Mouse (Mus musculus) midbrain, embryonic 11.5 days (tissue): ENCODE results near the gene Cpeb4. TPM values are rescaled to one million over a fixed set of nuclear protein-coding genes. Genes with fewer than 3 reads are reported as not detected.

Experiments
- ATAC-seq: fragments of 200-750 bp; cut with Nextera tagmentation; 2 replicates; pipeline ENCODE4 v1.8.0; 2017; ENCODE audit warnings: moderate TSS enrichment, moderate library complexity; ENCODE audit not compliant: low FRiP score
- DNase-seq: peaks from one replicate; pipeline ENCODE4 v3.0.0; 2015; ENCODE audit warnings: low spot score; ENCODE audit errors: missing footprints
- H3K27ac ChIP-seq: fragments of 300-500 bp; sonication (generic); 2 replicates; pipeline ENCODE4 v1.5.1; 2014; ENCODE audit warnings: low read depth, low read length
- H3K27me3 ChIP-seq: fragments of 300-500 bp; sonication (generic); 2 replicates; pipeline ENCODE4 v1.6.1; 2014; ENCODE audit warnings: mild to moderate bottlenecking, low read length, moderate library complexity, mixed read lengths; ENCODE audit not compliant: control insufficient read depth, insufficient read depth
- H3K36me3 ChIP-seq: fragments of 300-500 bp; sonication (generic); 2 replicates; pipeline ENCODE4 v1.6.1; 2014; ENCODE audit warnings: mild to moderate bottlenecking, low read length, moderate library complexity, mixed read lengths; ENCODE audit not compliant: control insufficient read depth, insufficient read depth
- H3K4me1 ChIP-seq: fragments of 300-500 bp; sonication (generic); 2 replicates; pipeline ENCODE4 v1.6.1; 2014; ENCODE audit warnings: low read length; ENCODE audit not compliant: control insufficient read depth, insufficient read depth
- H3K4me2 ChIP-seq: fragments of 300-500 bp; sonication (generic); 2 replicates; pipeline ENCODE4 v1.6.1; 2014; ENCODE audit warnings: mild to moderate bottlenecking, moderate library complexity
- H3K4me3 ChIP-seq: fragments of 300-500 bp; sonication (generic); 2 replicates; pipeline ENCODE4 v1.5.1; 2014; ENCODE audit warnings: low read depth, low read length
- H3K9ac ChIP-seq: fragments of 300-500 bp; sonication (generic); 2 replicates; pipeline ENCODE4 v1.6.1; 2014; ENCODE audit warnings: low read length
- H3K9me3 ChIP-seq: fragments of 300-500 bp; sonication (generic); 2 replicates; pipeline ENCODE4 v1.6.1; 2016; ENCODE audit warnings: low read length; ENCODE audit not compliant: control insufficient read depth
- WGBS: fragments of 180-500 bp; shearing (Covaris S2); extraction: QIAGEN DNeasy Blood & Tissue Kit; methylation state at CpG from one replicate; pipeline ENCODE4 v1.1.7; 2014; 5-methylcytosine and 5-hydroxymethylcytosine counted together
- polyA plus RNA-seq: library from polyadenylated mRNA; unstranded; fragments of >200 nt; fragmentation: Nextera tagmentation; extraction: Ambion mirVana; gene quantifications from 2 replicates; pipeline ENCODE4 v1.2.1, GENCODE M21; 2014

The Cpeb4 gene
- polyA plus RNA-seq, 1 experiment from 2014 or later, result 11.7 TPM

- 67% methylated on average over 2 of the region's 2 CpGs for WGBS
- Histone ChIP-seq H3K9me3 (no peaks in the 10 kb centered on the region), H3K4me1 (peaks cover 6% of the 10 kb centered on the region; the same call in 1 of the 2 replicates), H3K27me3 (no peaks in the 10 kb centered on the region), H3K4me2 (peak overlapping the region; percentile 36), H3K27ac (no peak overlapping the region), H3K4me3 (peak overlapping the region; percentile 21), H3K36me3 (no peaks in the 10 kb centered on the region), H3K9ac (no peak overlapping the region)
- ATAC-seq (no peak), DNase-seq (no peak)
Observed at GRCm38 (mm10) chr11:31874071-31874470, 2.1 kb downstream of the Cpeb4 start.

- no peak for ATAC-seq
- no peak overlapping the region for H3K9ac ChIP-seq
- 79% methylated on average over 1 of the region's 1 CpGs for WGBS
Observed at GRCm38 (mm10) chr11:31883671-31884070, 11.7 kb downstream of the Cpeb4 start.

GRCm38 (mm10) chr11:31885765-31886164 is 13.8 kb downstream of the Cpeb4 start:
- H3K9ac ChIP-seq, result no peak overlapping the region
- H3K27ac ChIP-seq, result no peak overlapping the region
- DNase-seq (no peak), ATAC-seq (no peak)
- H3K9me3 ChIP-seq, result no peaks in the 10 kb centered on the region
- 86% methylated on average over 1 of the region's 1 CpGs for WGBS
- H3K4me3 ChIP-seq, result no peak overlapping the region
- no peaks in the 10 kb centered on the region for H3K27me3 ChIP-seq
- no peak overlapping the region for H3K4me2 ChIP-seq
- no peaks in the 10 kb centered on the region for H3K36me3 ChIP-seq
- no peaks in the 10 kb centered on the region for H3K4me1 ChIP-seq

More at GRCm38 (mm10) chr11:31883671-31884070, 11.7 kb downstream of the Cpeb4 start:
- Histone ChIP-seq H3K4me2 (no peak overlapping the region), H3K27me3 (no peaks in the 10 kb centered on the region), H3K36me3 (no peaks in the 10 kb centered on the region), H3K4me1 (no peaks in the 10 kb centered on the region), H3K4me3 (no peak overlapping the region), H3K9me3 (no peaks in the 10 kb centered on the region), H3K27ac (no peak overlapping the region)
- DNase-seq, result no peak

- 85% methylated on average over 1 of the region's 1 CpGs for WGBS
- Histone ChIP-seq H3K4me2 (no peak overlapping the region), H3K9ac (no peak overlapping the region), H3K4me3 (no peak overlapping the region), H3K27me3 (no peaks in the 10 kb centered on the region), H3K36me3 (no peaks in the 10 kb centered on the region), H3K4me1 (no peaks in the 10 kb centered on the region), H3K9me3 (no peaks in the 10 kb centered on the region), H3K27ac (no peak overlapping the region)
- DNase-seq (no peak), ATAC-seq (no peak)
Observed at GRCm38 (mm10) chr11:31888229-31888628, 16.2 kb downstream of the Cpeb4 start.

- Histone ChIP-seq H3K36me3 (no peaks in the 10 kb centered on the region), H3K27ac (no peak overlapping the region), H3K27me3 (no peaks in the 10 kb centered on the region), H3K9me3 (no peaks in the 10 kb centered on the region), H3K4me1 (no peaks in the 10 kb centered on the region), H3K4me2 (no peak overlapping the region), H3K9ac (no peak overlapping the region), H3K4me3 (no peak overlapping the region)
- ATAC-seq (no peak), DNase-seq (no peak)
- 77% methylated on average over 3 of the region's 3 CpGs for WGBS
Observed at GRCm38 (mm10) chr11:31892152-31892551, 20.1 kb downstream of the Cpeb4 start.

GRCm38 (mm10) chr11:31893639-31894038 is 21.6 kb downstream of the Cpeb4 start:
- H3K27ac ChIP-seq, result no peak overlapping the region

GRCm38 (mm10) chr11:31896065-31896792 is 24.2 kb downstream of the Cpeb4 start:
- Histone ChIP-seq H3K27me3 (no peaks in the 10 kb centered on the region), H3K9ac (no peak overlapping the region)
- 78% methylated on average over 4 of the region's 4 CpGs for WGBS

More at GRCm38 (mm10) chr11:31893639-31894038, 21.6 kb downstream of the Cpeb4 start:
- Histone ChIP-seq H3K9ac (no peak overlapping the region), H3K36me3 (no peaks in the 10 kb centered on the region), H3K4me2 (no peak overlapping the region), H3K4me1 (no peaks in the 10 kb centered on the region), H3K4me3 (no peak overlapping the region), H3K9me3 (no peaks in the 10 kb centered on the region), H3K27me3 (no peaks in the 10 kb centered on the region)
- WGBS, result 77% methylated on average over 2 of the region's 2 CpGs
- DNase-seq (no peak), ATAC-seq (no peak)

GRCm38 (mm10) chr11:31896905-31897304 is 24.9 kb downstream of the Cpeb4 start:
- Histone ChIP-seq H3K27me3 (no peaks in the 10 kb centered on the region), H3K36me3 (no peaks in the 10 kb centered on the region), H3K4me3 (no peak overlapping the region), H3K9ac (no peak overlapping the region), H3K9me3 (no peaks in the 10 kb centered on the region), H3K4me2 (no peak overlapping the region), H3K27ac (no peak overlapping the region), H3K4me1 (no peaks in the 10 kb centered on the region)
- whole genome bisulfite sequencing, result 96% methylated on average over 3 of the region's 3 CpGs
- DNase-seq (no peak), ATAC-seq (no peak)

More at GRCm38 (mm10) chr11:31896065-31896792, 24.2 kb downstream of the Cpeb4 start:
- no peaks in the 10 kb centered on the region for H3K9me3 ChIP-seq
- no peaks in the 10 kb centered on the region for H3K4me1 ChIP-seq
- H3K27ac ChIP-seq, result no peak overlapping the region
- DNase-seq, result no peak
- no peak for ATAC-seq
- no peaks in the 10 kb centered on the region for H3K36me3 ChIP-seq
- no peak overlapping the region for H3K4me2 ChIP-seq
- H3K4me3 ChIP-seq, result no peak overlapping the region

GRCm38 (mm10) chr11:31899166-31899565 is 27.2 kb downstream of the Cpeb4 start:
- H3K4me3 ChIP-seq, result no peak overlapping the region
- no peak overlapping the region for H3K27ac ChIP-seq
- H3K27me3 ChIP-seq, result no peaks in the 10 kb centered on the region
- DNase-seq, result no peak
- no peaks in the 10 kb centered on the region for H3K4me1 ChIP-seq
- no peaks in the 10 kb centered on the region for H3K36me3 ChIP-seq
- no peak overlapping the region for H3K4me2 ChIP-seq
- no peaks in the 10 kb centered on the region for H3K9me3 ChIP-seq
- ATAC-seq, result no peak
- H3K9ac ChIP-seq, result no peak overlapping the region
